Mouse (Mus musculus) frontal cortex, postnatal 14 days (tissue): ENCODE data around the gene Cdk5rap3.
A peak's percentile ranks its signal among the peaks of the same experiment; 100 is the strongest.

Experiments
- DNase-seq, 2 experiments: peaks; one replicate each; pipeline ENCODE4 v3.0.0; 2022; ENCODE audit warnings: low spot score in 2 of 2

Cdk5rap3 gene

GRCm38 (mm10) chr11:96933562-96934276 is 17.4 kb upstream of the Cdk5rap3 start:
- no peak for DNase-seq

GRCm38 (mm10) chr11:96931327-96932062 is 15.2 kb upstream of the Cdk5rap3 start:
- no peak for DNase-seq

GRCm38 (mm10) chr11:96929766-96930331 is 13.6 kb upstream of the Cdk5rap3 start:
- no peak for DNase-seq

GRCm38 (mm10) chr11:96929096-96929765 is 12.9 kb upstream of the Cdk5rap3 start:
- no peak for DNase-seq

- DNase-seq, result no peak
These were observed 12.4 kb upstream of the Cdk5rap3 start for GRCm38 (mm10) chr11:96928691-96929090.

GRCm38 (mm10) chr11:96928088-96928487 is 11.8 kb upstream of the Cdk5rap3 start, which contains the start of gene Prr15l:
TSS of gene Prr15l (plus strand) at chr11:96928104.
- DNase-seq, result no peak

GRCm38 (mm10) chr11:96926587-96926986 is 10.3 kb upstream of the Cdk5rap3 start:
- DNase-seq, result no peak

GRCm38 (mm10) chr11:96925469-96926148 is 9.3 kb upstream of the Cdk5rap3 start:
- DNase-seq, result no peak

- DNase-seq, result no peak
These were observed 8.6 kb upstream of the Cdk5rap3 start for GRCm38 (mm10) chr11:96924861-96925260.

- DNase-seq, result no peak
These were observed 2.7 kb upstream of the Cdk5rap3 start for GRCm38 (mm10) chr11:96919003-96919402.

GRCm38 (mm10) chr11:96917415-96917814 is 1.1 kb upstream of the Cdk5rap3 start:
- DNase-seq, result no peak

GRCm38 (mm10) chr11:96916885-96917396 is 645 bp upstream of the Cdk5rap3 start:
- DNase-seq, result no peak

- DNase-seq, result no peak
These were observed 3.6 kb downstream of the Cdk5rap3 start for GRCm38 (mm10) chr11:96912682-96913081.

GRCm38 (mm10) chr11:96910003-96910402 is 6.3 kb downstream of the Cdk5rap3 start:
- peak; percentile 69 to 75 for DNase-seq

- no peak for DNase-seq
These were observed 7.7 kb downstream of the Cdk5rap3 start for GRCm38 (mm10) chr11:96908594-96908993.

GRCm38 (mm10) chr11:96906431-96907161 is 9.7 kb downstream of the Cdk5rap3 start:
- no peak for DNase-seq

GRCm38 (mm10) chr11:96902639-96903635 is 13.4 kb downstream of the Cdk5rap3 start:
- DNase-seq, result no peak

GRCm38 (mm10) chr11:96901332-96901731 is 15.0 kb downstream of the Cdk5rap3 start:
- no peak for DNase-seq
